Mouse (Mus musculus) lung, adult 2 months (tissue): Measurements from ENCODE around the gene Apobec1. TPM values are rescaled to one million over a fixed set of nuclear protein-coding genes. Genes with fewer than 3 reads are reported as not detected.
A peak's percentile ranks its signal among the peaks of the same experiment; 100 is the strongest.
"Not testable (repeated sequence)": the region's sequence is repeated elsewhere in the genome, so short reads cannot be mapped to it uniquely, and the experiment has no call there.

Experiments
- DNase-seq: peaks from one replicate; pipeline ENCODE4 v3.0.0; 2022
- H3K4me1 ChIP-seq: fragments of 200-500 bp; 2 replicates; pipeline ENCODE4 v1.6.1; 2011; ENCODE audit warnings: low read length; ENCODE audit not compliant: control insufficient read depth, insufficient read depth
- H3K4me3 ChIP-seq: fragments of 200-500 bp; replicated peaks from 2 replicates; pipeline ENCODE3; 2011; ENCODE audit warnings: low read depth, mild to moderate bottlenecking, control low read depth, low read length; ENCODE audit errors: extremely low read depth
- CTCF ChIP-seq: fragments of 200-500 bp; IDR thresholded peaks from 2 replicates; pipeline ENCODE4 v1.5.1; 2011; ENCODE audit warnings: mild to moderate bottlenecking, low read length, control low read depth; ENCODE audit not compliant: insufficient read depth
- POLR2A ChIP-seq: fragments of 200-500 bp; IDR thresholded peaks from 2 replicates; pipeline ENCODE4 v1.6.1; 2011; ENCODE audit warnings: low read depth, mild to moderate bottlenecking, control low read depth, low read length, borderline replicate concordance; ENCODE audit errors: extremely low read depth
- WGBS: fragments of 180-500 bp; shearing (Covaris S2); methylation state at CpG from one replicate; pipeline ENCODE4 v1.1.7; 2018; 5-methylcytosine and 5-hydroxymethylcytosine counted together
- polyA plus RNA-seq: library from polyadenylated mRNA; depleted of rRNA; stranded (reverse); fragments of >200 nt; gene quantifications from 2 replicates; pipeline ENCODE4 v1.2.3, GENCODE M21; 2012; rRNA removed

The Apobec1 gene
- polyA plus RNA-seq, 1 experiment: 23.2 TPM

- no peak for TF ChIP-seq POLR2A
- no peak for TF ChIP-seq CTCF
- no peaks in the 10 kb centered on the region for H3K4me1 ChIP-seq
- no peak for DNase-seq
- 57% methylated on average over 10 of the region's 10 CpGs for WGBS
- no peak overlapping the region for H3K4me3 ChIP-seq
These were observed 56.3 kb downstream of the Apobec1 start for GRCm38 (mm10) chr6:122545948-122546347.

GRCm38 (mm10) chr6:122545289-122545882 is 56.9 kb downstream of the Apobec1 start:
- WGBS: 50% methylated on average over 9 of the region's 9 CpGs
- no peak for DNase-seq
- no peak overlapping the region for H3K4me3 ChIP-seq
- H3K4me1 ChIP-seq: no peaks in the 10 kb centered on the region
- TF ChIP-seq CTCF (no peak), POLR2A (no peak)

GRCm38 (mm10) chr6:122544672-122545071 is 57.6 kb downstream of the Apobec1 start:
- no peak overlapping the region for H3K4me3 ChIP-seq
- no peak for TF ChIP-seq CTCF
- TF ChIP-seq POLR2A: no peak
- DNase-seq: no peak
- 94% methylated on average over 1 of the region's 1 CpGs for WGBS
- no peaks in the 10 kb centered on the region for H3K4me1 ChIP-seq

- Histone ChIP-seq H3K4me1 (no peaks in the 10 kb centered on the region), H3K4me3 (no peak overlapping the region)
- DNase-seq: no peak
- WGBS: 78% methylated on average over 5 of the region's 5 CpGs
- TF ChIP-seq CTCF (no peak), POLR2A (no peak)
These were observed 58.7 kb downstream of the Apobec1 start for GRCm38 (mm10) chr6:122543574-122543973.

- H3K4me3 ChIP-seq, H3K4me1 ChIP-seq, DNase-seq: not testable (repeated sequence)
- WGBS: 74% methylated on average over 5 of the region's 5 CpGs
These were observed 59.8 kb downstream of the Apobec1 start for GRCm38 (mm10) chr6:122542459-122542858.

- no peak for TF ChIP-seq POLR2A
- no peak for TF ChIP-seq CTCF
- H3K4me3 ChIP-seq: no peak overlapping the region
- H3K4me1 ChIP-seq: no peaks in the 10 kb centered on the region
- DNase-seq: no peak
- 89% methylated on average over 9 of the region's 9 CpGs for WGBS
These were observed 62.7 kb downstream of the Apobec1 start for GRCm38 (mm10) chr6:122539564-122539963.

GRCm38 (mm10) chr6:122534032-122534431 is 68.2 kb downstream of the Apobec1 start:
- Histone ChIP-seq H3K4me1 (no peaks in the 10 kb centered on the region), H3K4me3 (no peak overlapping the region)
- no peak for DNase-seq
- TF ChIP-seq POLR2A (no peak), CTCF (no peak)
- WGBS: 29% methylated on average over 3 of the region's 3 CpGs

GRCm38 (mm10) chr6:122532883-122533302 is 69.4 kb downstream of the Apobec1 start:
- TF ChIP-seq CTCF: no peak
- no peak for TF ChIP-seq POLR2A
- Histone ChIP-seq H3K4me3 (no peak overlapping the region), H3K4me1 (no peaks in the 10 kb centered on the region)
- 12% methylated on average over 4 of the region's 4 CpGs for WGBS
- peak; percentile 23 for DNase-seq

- DNase-seq: no peak
- no peak for TF ChIP-seq POLR2A
- TF ChIP-seq CTCF: no peak
- Histone ChIP-seq H3K4me3 (no peak overlapping the region), H3K4me1 (no peaks in the 10 kb centered on the region)
- 64% methylated on average over 8 of the region's 8 CpGs for WGBS
These were observed 70.6 kb downstream of the Apobec1 start for GRCm38 (mm10) chr6:122531466-122532174.

GRCm38 (mm10) chr6:122528136-122528535 is 74.1 kb downstream of the Apobec1 start:
- TF ChIP-seq POLR2A (no peak), CTCF (no peak)
- no peak for DNase-seq
- Histone ChIP-seq H3K4me1 (no peaks in the 10 kb centered on the region), H3K4me3 (no peak overlapping the region)
- WGBS: 70% methylated on average over 11 of the region's 11 CpGs

Other genes with a start within 250 kb of the Apobec1 start
- gene Rimklb, start 103.7 kb downstream of the Apobec1 start, polyA plus RNA-seq: 0.33 and 0.42 TPM in 2 replicates
- 126 and 131 TPM in 2 replicates for gene Mfap5, start 96.6 kb downstream of the Apobec1 start, polyA plus RNA-seq
- gene Aicda, start 48.6 kb downstream of the Apobec1 start, polyA plus RNA-seq: not detected in 2 replicates
- not detected in 2 replicates for gene Gdf3, start 7.6 kb upstream of the Apobec1 start, polyA plus RNA-seq
- gene Dppa3, start 24.0 kb upstream of the Apobec1 start, polyA plus RNA-seq: not detected in 2 replicates
- gene Nanog, start 105.0 kb upstream of the Apobec1 start, polyA plus RNA-seq: 0.09 and 0.28 TPM in 2 replicates
- 2.6 and 7.4 TPM in 2 replicates for gene Slc2a3, start 199.2 kb upstream of the Apobec1 start, polyA plus RNA-seq
- 16.5 and 19.9 TPM in 2 replicates for gene Foxj2, start 217.5 kb upstream of the Apobec1 start, polyA plus RNA-seq